Mouse (Mus musculus): ENCODE results near the gene Dixdc1. TPM values are rescaled to one million over a fixed set of nuclear protein-coding genes. Genes with fewer than 3 reads are reported as not detected.

The Dixdc1 gene
- polyA plus RNA-seq, 1 experiment from 2014 or later, result 7.5 TPM

DNA sequence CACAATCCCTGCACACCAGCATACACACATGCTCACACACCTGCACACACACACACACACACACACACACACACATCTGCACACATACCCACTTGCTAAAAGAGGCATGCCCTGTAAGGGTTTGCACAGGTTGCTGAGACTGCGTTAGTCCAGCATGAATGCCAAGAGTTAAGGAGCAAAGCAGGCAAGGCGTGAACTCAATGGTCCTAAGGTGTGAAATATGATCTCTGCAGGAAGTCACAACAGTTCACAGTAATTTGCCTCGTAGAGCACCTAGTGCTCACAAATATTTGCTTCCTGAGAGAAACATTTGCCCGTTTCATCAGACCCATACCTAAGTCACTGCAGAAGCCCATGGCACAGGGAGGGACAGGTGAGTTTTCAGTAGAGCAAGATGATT, 25.1 kb downstream of the Dixdc1 start:
- Histone ChIP-seq H3K27me3 (ENCODE audit: insufficient read depth, low read length) (no peaks in the 10 kb centered on the region), H3K4me1 (replicated peaks; ENCODE audit: insufficient read depth, low read length) (no peaks in the 10 kb centered on the region), H3K9me3 (replicated peaks; ENCODE audit: low read length) (no peaks in the 10 kb centered on the region), H3K27ac (no peak overlapping the region), H3K4me3 (replicated peaks; ENCODE audit: low read depth, low read length) (no peak overlapping the region), H3K9ac (ENCODE audit: low read depth, low read length) (no peak overlapping the region), H3K36me3 (ENCODE audit: insufficient read depth, low read length) (no peaks in the 10 kb centered on the region), H3K4me2 (ENCODE audit: low read length) (no peak overlapping the region)
- 22% methylated on average over 4 of the region's 4 CpGs for WGBS
- ATAC-seq (replicated peaks; ENCODE audit: low FRiP score, low read depth), result no peak
- no peak for TF ChIP-seq CTCF (IDR thresholded peaks at IDR 0.05; ENCODE audit: low read depth)
- no peak for DNase-seq (ENCODE audit: low spot score)

DNA sequence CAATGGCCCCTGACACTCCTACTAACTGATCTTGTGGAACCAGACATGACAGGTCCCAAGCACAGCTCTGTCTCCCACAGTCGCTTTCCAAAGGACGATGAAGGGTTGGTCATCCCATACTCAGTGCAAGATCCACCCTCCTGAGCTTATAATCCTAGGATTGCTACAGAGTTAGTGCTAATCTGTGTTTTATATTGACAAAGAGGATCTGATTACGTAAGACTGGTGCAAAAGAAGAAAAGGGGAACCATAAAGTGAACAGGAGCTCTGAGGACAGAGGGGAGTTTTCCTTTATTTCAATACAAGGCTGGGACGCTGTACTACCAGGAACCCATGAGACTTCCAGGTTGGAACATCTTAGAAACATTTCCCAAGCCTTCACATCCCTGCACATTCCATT, 28.0 kb downstream of the Dixdc1 start:
- TF ChIP-seq CTCF (IDR thresholded peaks at IDR 0.05; ENCODE audit: low read depth), result no peak
- 83% methylated on average over 4 of the region's 4 CpGs for WGBS
- no peak for ATAC-seq (replicated peaks; ENCODE audit: low FRiP score, low read depth)

DNA sequence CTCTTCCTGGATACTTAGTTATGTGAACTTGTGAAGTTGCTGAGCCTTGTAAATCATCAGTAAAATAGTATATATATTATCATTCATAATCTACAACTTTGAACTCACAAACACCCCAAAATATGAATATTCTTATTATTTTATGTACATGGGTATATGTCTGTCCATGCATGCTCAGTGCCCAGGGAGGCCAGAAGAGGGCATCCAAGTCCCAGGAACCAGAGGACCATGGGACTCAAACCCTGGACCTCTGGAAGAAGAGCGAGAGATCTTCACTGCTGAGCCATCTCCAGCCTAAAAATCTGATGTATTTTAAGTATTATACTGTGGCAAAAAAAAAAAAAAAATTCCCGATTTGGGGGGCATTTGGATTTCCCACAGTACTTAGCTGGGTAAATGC, 30.2 kb downstream of the Dixdc1 start:
- DNase-seq (ENCODE audit: low spot score), result peak; percentile 32

More for the DNA sequence above, 28.0 kb downstream of the Dixdc1 start:
- Histone ChIP-seq H3K4me2 (ENCODE audit: low read length) (no peak overlapping the region), H3K4me3 (replicated peaks; ENCODE audit: low read depth, low read length) (no peak overlapping the region), H3K27ac (no peak overlapping the region), H3K36me3 (ENCODE audit: insufficient read depth, low read length) (no peaks in the 10 kb centered on the region), H3K4me1 (replicated peaks; ENCODE audit: insufficient read depth, low read length) (no peaks in the 10 kb centered on the region), H3K9me3 (replicated peaks; ENCODE audit: low read length) (no peaks in the 10 kb centered on the region), H3K9ac (ENCODE audit: low read depth, low read length) (no peak overlapping the region), H3K27me3 (ENCODE audit: insufficient read depth, low read length) (no peaks in the 10 kb centered on the region)
- no peak for DNase-seq (ENCODE audit: low spot score)

DNA sequence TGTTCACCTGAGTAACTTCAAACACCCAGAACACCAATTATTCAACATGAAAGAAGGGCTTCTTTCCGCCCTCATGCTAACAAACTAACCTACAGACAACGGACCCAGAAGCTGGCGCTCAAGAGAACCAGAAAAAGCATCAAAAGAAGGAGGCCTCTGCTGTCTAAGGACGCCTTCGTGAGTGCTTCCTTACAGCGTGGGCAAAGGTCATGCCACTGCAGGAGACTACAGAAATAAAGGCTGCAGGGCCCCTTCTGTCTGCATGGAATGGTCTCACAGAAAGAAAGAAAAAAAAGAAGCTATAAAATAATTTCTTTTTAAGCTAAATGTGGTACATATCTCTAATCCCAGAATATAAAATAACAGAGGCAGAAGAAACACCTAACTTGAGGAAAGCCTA, 34.4 kb downstream of the Dixdc1 start:
- TF ChIP-seq CTCF (IDR thresholded peaks at IDR 0.05; ENCODE audit: low read depth), result no peak
- ATAC-seq (replicated peaks; ENCODE audit: low FRiP score, low read depth) (no peak), DNase-seq (ENCODE audit: low spot score) (no peak)
- Histone ChIP-seq H3K9me3 (replicated peaks; ENCODE audit: low read length) (no peaks in the 10 kb centered on the region), H3K4me1 (replicated peaks; ENCODE audit: insufficient read depth, low read length) (no peaks in the 10 kb centered on the region), H3K4me3 (replicated peaks; ENCODE audit: low read depth, low read length) (no peak overlapping the region), H3K9ac (ENCODE audit: low read depth, low read length) (no peak overlapping the region), H3K4me2 (ENCODE audit: low read length) (no peak overlapping the region), H3K36me3 (ENCODE audit: insufficient read depth, low read length) (no peaks in the 10 kb centered on the region), H3K27ac (no peak overlapping the region), H3K27me3 (ENCODE audit: insufficient read depth, low read length) (no peaks in the 10 kb centered on the region)
- WGBS, result 57% methylated on average over 6 of the region's 6 CpGs

More for the DNA sequence above, 30.2 kb downstream of the Dixdc1 start:
- ATAC-seq (replicated peaks; ENCODE audit: low FRiP score, low read depth), result no peak
- H3K9me3 ChIP-seq (replicated peaks; ENCODE audit: low read length), result no peaks in the 10 kb centered on the region
- H3K36me3 ChIP-seq (ENCODE audit: insufficient read depth, low read length), result no peaks in the 10 kb centered on the region
- H3K27me3 ChIP-seq (ENCODE audit: insufficient read depth, low read length), result no peaks in the 10 kb centered on the region
- no peaks in the 10 kb centered on the region for H3K4me1 ChIP-seq (replicated peaks; ENCODE audit: insufficient read depth, low read length)
- TF ChIP-seq CTCF (IDR thresholded peaks at IDR 0.05; ENCODE audit: low read depth), result peak; percentile 75
- no peak overlapping the region for H3K9ac ChIP-seq (ENCODE audit: low read depth, low read length)
- WGBS, result 34% methylated on average over 2 of the region's 2 CpGs
- no peak overlapping the region for H3K4me3 ChIP-seq (replicated peaks; ENCODE audit: low read depth, low read length)
- H3K4me2 ChIP-seq (ENCODE audit: low read length), result no peak overlapping the region
- H3K27ac ChIP-seq, result no peak overlapping the region

DNA sequence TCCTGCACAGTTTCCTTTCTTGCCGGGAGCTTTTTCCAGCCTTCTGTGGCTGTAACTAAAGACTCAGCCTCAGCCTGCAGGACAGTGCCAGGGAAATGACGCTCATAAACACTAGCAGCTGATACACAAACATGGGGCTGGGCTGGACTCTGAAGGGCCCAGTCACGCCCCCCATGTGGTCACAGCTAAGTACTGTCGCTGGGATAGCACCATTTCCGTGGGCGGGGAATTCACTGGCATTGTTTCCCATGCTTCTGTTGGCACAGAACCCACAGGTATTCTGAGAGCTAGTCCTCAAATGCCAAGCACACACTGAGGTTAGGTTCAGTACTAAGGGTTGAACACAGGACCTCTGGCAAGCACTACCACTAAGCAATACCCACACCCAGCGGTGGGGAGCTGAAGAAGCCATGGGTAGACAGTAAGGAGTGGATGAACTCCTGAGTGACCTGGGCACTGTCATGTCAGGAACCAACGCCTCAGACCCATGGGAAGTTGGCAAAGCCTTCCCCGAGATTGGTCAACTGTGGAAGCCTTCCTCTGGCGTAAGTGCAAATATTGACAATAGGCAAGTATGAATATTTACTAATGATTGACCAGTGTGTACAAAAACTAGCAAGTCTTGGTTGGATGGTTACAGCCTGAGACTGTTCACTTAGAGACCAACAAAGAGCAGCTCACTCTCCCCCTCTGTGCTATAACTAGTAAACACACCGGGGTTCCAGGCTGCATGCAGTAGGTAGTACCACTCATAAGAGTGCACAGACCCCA, 38.2 kb downstream of the Dixdc1 start:
- no peak for ATAC-seq (replicated peaks; ENCODE audit: low FRiP score, low read depth)
- no peak overlapping the region for H3K27ac ChIP-seq
- no peak overlapping the region for H3K4me3 ChIP-seq (replicated peaks; ENCODE audit: low read depth, low read length)
- H3K4me2 ChIP-seq (ENCODE audit: low read length), result no peak overlapping the region
- H3K9me3 ChIP-seq (replicated peaks; ENCODE audit: low read length), result no peaks in the 10 kb centered on the region
- peak; percentile 55 for DNase-seq (ENCODE audit: low spot score)
- 0 out of 2 replicates have a peak, but pooled peaks cover 4% of the 10 kb centered on the region for H3K27me3 ChIP-seq (ENCODE audit: insufficient read depth, low read length)
- no peaks in the 10 kb centered on the region for H3K4me1 ChIP-seq (replicated peaks; ENCODE audit: insufficient read depth, low read length)
- 50% methylated on average over 11 of the region's 11 CpGs for WGBS
- H3K36me3 ChIP-seq (ENCODE audit: insufficient read depth, low read length), result no peaks in the 10 kb centered on the region
- no peak overlapping the region for H3K9ac ChIP-seq (ENCODE audit: low read depth, low read length)
- TF ChIP-seq CTCF (IDR thresholded peaks at IDR 0.05; ENCODE audit: low read depth), result no peak

DNA sequence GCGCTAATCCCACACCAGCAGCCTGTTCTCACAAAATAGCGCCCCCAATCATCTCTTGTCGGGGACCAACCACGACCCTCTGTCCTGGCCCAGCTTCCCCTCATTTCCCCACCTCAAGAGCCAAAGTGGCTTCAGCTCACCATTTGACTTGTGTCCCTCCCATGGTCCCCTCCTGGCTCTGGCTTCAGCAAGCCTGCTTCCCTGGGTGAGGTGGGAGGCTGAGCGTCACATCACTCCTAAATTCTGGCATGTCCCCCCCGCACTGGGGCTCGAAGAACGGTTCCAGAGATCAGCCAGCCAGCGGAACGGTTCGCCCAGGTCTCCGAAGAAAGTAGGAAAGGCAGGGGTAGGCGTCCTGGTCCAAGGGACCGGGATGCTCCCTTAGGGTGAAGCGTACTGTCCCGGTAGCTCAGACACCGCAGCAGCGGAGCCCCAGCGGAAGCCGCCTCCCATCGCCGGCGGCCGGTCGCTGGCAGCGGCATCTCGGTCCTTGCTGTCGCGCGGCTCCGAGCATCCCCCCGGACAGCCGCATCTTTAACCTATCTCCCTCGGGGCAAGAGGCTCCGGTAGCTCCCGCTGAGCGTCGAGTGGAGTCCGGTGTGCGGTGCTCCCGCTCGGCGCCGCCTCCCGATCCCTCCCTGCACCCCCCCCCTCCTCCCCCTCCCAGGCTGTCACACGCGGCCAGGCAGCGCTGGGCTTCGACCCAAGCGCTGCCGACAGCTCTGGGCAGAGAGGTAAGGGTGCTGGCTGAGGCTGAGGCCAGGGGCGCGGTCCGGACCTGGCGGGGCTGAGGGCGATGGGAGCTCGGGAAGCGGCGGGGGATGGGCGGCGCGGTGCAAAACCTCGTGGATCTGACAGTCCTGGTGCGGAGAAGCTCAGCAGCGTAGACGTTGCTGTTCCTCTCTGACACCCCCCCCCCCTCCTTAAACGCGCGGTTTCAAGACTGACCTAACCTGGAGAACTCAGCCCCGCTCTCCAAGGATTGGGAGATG, 40.6 kb downstream of the Dixdc1 start:
- Histone ChIP-seq H3K36me3 (ENCODE audit: insufficient read depth, low read length) (no peaks in the 10 kb centered on the region), H3K27ac (no peak overlapping the region), H3K4me3 (replicated peaks; ENCODE audit: low read depth, low read length) (peak overlapping the region; percentile 52), H3K27me3 (ENCODE audit: insufficient read depth, low read length) (0 out of 2 replicates have a peak, but pooled peaks cover 4% of the 10 kb centered on the region), H3K4me1 (replicated peaks; ENCODE audit: insufficient read depth, low read length) (no peaks in the 10 kb centered on the region), H3K9me3 (replicated peaks; ENCODE audit: low read length) (no peaks in the 10 kb centered on the region), H3K4me2 (ENCODE audit: low read length) (peak overlapping the region; percentile 99), H3K9ac (ENCODE audit: low read depth, low read length) (peak overlapping the region; percentile 56)
- under 1% methylated on average over 57 of the region's 70 CpGs for WGBS
- ATAC-seq (replicated peaks; ENCODE audit: low FRiP score, low read depth), result 0 out of 2 replicates have a peak, but pooled peaks have one; percentile 51
- TF ChIP-seq CTCF (IDR thresholded peaks at IDR 0.05; ENCODE audit: low read depth), result no peak
- DNase-seq (ENCODE audit: low spot score), result peak; percentile 22

Measured in kidney, postnatal 0 days (tissue).